Mouse (Mus musculus) hindbrain, embryonic 12.5 days (tissue): ENCODE results near the gene Avpr1b. TPM values are rescaled to one million over a fixed set of nuclear protein-coding genes. Genes with fewer than 3 reads are reported as not detected.
A peak's percentile ranks its signal among the peaks of the same experiment; 100 is the strongest.
"Not testable (repeated sequence)": the region's sequence is repeated elsewhere in the genome, so short reads cannot be mapped to it uniquely, and the experiment has no call there.

Source experiments
- ATAC-seq: fragments of 200-750 bp; cut with Nextera tagmentation; 2 replicates; pipeline ENCODE4 v1.8.0; 2017; ENCODE audit warnings: moderate TSS enrichment; ENCODE audit not compliant: low FRiP score
- H3K27ac ChIP-seq: fragments of 300-500 bp; sonication (generic); 2 replicates; pipeline ENCODE4 v1.5.1; 2016; ENCODE audit warnings: mild to moderate bottlenecking
- H3K27me3 ChIP-seq: fragments of 300-500 bp; sonication (generic); 2 replicates; pipeline ENCODE4 v1.6.1; 2016; ENCODE audit warnings: mild to moderate bottlenecking
- H3K36me3 ChIP-seq: fragments of 300-500 bp; sonication (generic); 2 replicates; pipeline ENCODE4 v1.6.1; 2016; ENCODE audit warnings: mild to moderate bottlenecking
- H3K4me1 ChIP-seq: fragments of 300-500 bp; sonication (generic); 2 replicates; pipeline ENCODE4 v1.6.1; 2016
- H3K4me2 ChIP-seq: fragments of 300-500 bp; sonication (generic); replicated peaks from 2 replicates; pipeline ENCODE4 v1.6.1; 2016; ENCODE audit warnings: mild to moderate bottlenecking
- H3K4me3 ChIP-seq: fragments of 300-500 bp; sonication (generic); 2 replicates; pipeline ENCODE4 v1.5.1; 2016; ENCODE audit warnings: mild to moderate bottlenecking
- H3K9ac ChIP-seq: fragments of 300-500 bp; sonication (generic); 2 replicates; pipeline ENCODE4 v1.6.1; 2016; ENCODE audit warnings: mild to moderate bottlenecking, moderate library complexity
- H3K9me3 ChIP-seq: fragments of 300-500 bp; sonication (generic); replicated peaks from 2 replicates; pipeline ENCODE4 v1.6.1; 2016; ENCODE audit warnings: mild to moderate bottlenecking
- WGBS: fragments of 180-500 bp; shearing (Covaris S2); methylation state at CpG from one replicate; pipeline ENCODE4 v1.1.7; 2016; 5-methylcytosine and 5-hydroxymethylcytosine counted together
- polyA plus RNA-seq: library from polyadenylated mRNA; unstranded; fragments of >200 nt; fragmentation: Nextera tagmentation; extraction: Ambion mirVana; gene quantifications from 2 replicates; pipeline ENCODE4 v1.2.1, GENCODE M21; 2016

The Avpr1b gene
- polyA plus RNA-seq = not detected in 2 replicates

- WGBS = 36% methylated on average over 12 of the region's 12 CpGs
- H3K27me3 ChIP-seq = peaks cover 12% of the 10 kb centered on the region; the same call in 1 of the 2 replicates
- H3K4me3 ChIP-seq = no peak within 1 kb of the TSS
- no peaks in the 10 kb centered on the region for H3K9me3 ChIP-seq
- H3K4me2 ChIP-seq = no peak within 1 kb of the TSS
- H3K4me1 ChIP-seq = no peaks in the 10 kb centered on the region
- H3K36me3 ChIP-seq = no peaks in the 10 kb centered on the region
- H3K27ac ChIP-seq = no peak within 1 kb of the TSS
- ATAC-seq = no peak
- no peak within 1 kb of the TSS for H3K9ac ChIP-seq
Observed at GRCm38 (mm10) chr1:131598905-131599304, at the start of gene Avpr1b. Avpr1b (plus strand) TSS chr1:131599239.

GRCm38 (mm10) chr1:131551956-131552355 is 47.1 kb upstream of the Avpr1b start:
- no peak overlapping the region for H3K9ac ChIP-seq
- no peak for ATAC-seq

GRCm38 (mm10) chr1:131553428-131553827 is 45.6 kb upstream of the Avpr1b start:
- Histone ChIP-seq H3K9me3 (no peaks in the 10 kb centered on the region), H3K27ac (no peak overlapping the region), H3K4me1 (peaks cover 7% of the 10 kb centered on the region), H3K36me3 (no peaks in the 10 kb centered on the region), H3K4me3 (no peak overlapping the region), H3K27me3 (no peaks in the 10 kb centered on the region), H3K4me2 (no peak overlapping the region), H3K9ac (no peak overlapping the region)
- ATAC-seq = no peak

More at GRCm38 (mm10) chr1:131551956-131552355, 47.1 kb upstream of the Avpr1b start:
- Histone ChIP-seq H3K4me3 (no peak overlapping the region), H3K27ac (no peak overlapping the region), H3K36me3 (no peaks in the 10 kb centered on the region), H3K4me1 (peaks cover 7% of the 10 kb centered on the region), H3K4me2 (no peak overlapping the region), H3K9me3 (no peaks in the 10 kb centered on the region), H3K27me3 (no peaks in the 10 kb centered on the region)
- WGBS = 82% methylated on average over 2 of the region's 2 CpGs

- no peak overlapping the region for H3K4me3 ChIP-seq
Observed at GRCm38 (mm10) chr1:131555042-131555812, 43.8 kb upstream of the Avpr1b start.

GRCm38 (mm10) chr1:131560500-131560899 is 38.5 kb upstream of the Avpr1b start:
- H3K27ac ChIP-seq = no peak overlapping the region
- no peak overlapping the region for H3K4me3 ChIP-seq
- ATAC-seq = no peak
- no peak overlapping the region for H3K4me2 ChIP-seq
- no peaks in the 10 kb centered on the region for H3K9me3 ChIP-seq
- H3K27me3 ChIP-seq = no peaks in the 10 kb centered on the region
- H3K36me3 ChIP-seq = no peaks in the 10 kb centered on the region
- no peak overlapping the region for H3K9ac ChIP-seq
- H3K4me1 ChIP-seq = no peaks in the 10 kb centered on the region

More at GRCm38 (mm10) chr1:131555042-131555812, 43.8 kb upstream of the Avpr1b start:
- WGBS = 7% methylated on average over 13 of the region's 13 CpGs
- H3K9me3 ChIP-seq = no peaks in the 10 kb centered on the region
- peak; percentile 96 for ATAC-seq
- H3K27me3 ChIP-seq = no peaks in the 10 kb centered on the region
- peaks cover 3% of the 10 kb centered on the region; the same call in 1 of the 2 replicates for H3K4me1 ChIP-seq
- peak overlapping the region; percentile 66 for H3K27ac ChIP-seq
- H3K36me3 ChIP-seq = no peaks in the 10 kb centered on the region
- H3K4me2 ChIP-seq = peak overlapping the region; percentile 49
- peak overlapping the region; percentile 47 for H3K9ac ChIP-seq

GRCm38 (mm10) chr1:131562081-131562480 is 37.0 kb upstream of the Avpr1b start:
- no peaks in the 10 kb centered on the region for H3K4me1 ChIP-seq
- H3K4me3 ChIP-seq = no peak overlapping the region
- H3K27me3 ChIP-seq = no peaks in the 10 kb centered on the region
- no peak overlapping the region for H3K27ac ChIP-seq
- H3K9me3 ChIP-seq = no peaks in the 10 kb centered on the region
- H3K36me3 ChIP-seq = no peaks in the 10 kb centered on the region
- ATAC-seq = no peak
- WGBS = 92% methylated on average over 2 of the region's 2 CpGs
- H3K4me2 ChIP-seq = no peak overlapping the region
- no peak overlapping the region for H3K9ac ChIP-seq

GRCm38 (mm10) chr1:131566056-131566455 is 33.0 kb upstream of the Avpr1b start:
- H3K36me3 ChIP-seq, H3K27me3 ChIP-seq, ATAC-seq, H3K27ac ChIP-seq, H3K9ac ChIP-seq, H3K4me3 ChIP-seq, H3K4me1 ChIP-seq, H3K4me2 ChIP-seq, H3K9me3 ChIP-seq: not testable (repeated sequence)
- WGBS = 32% methylated on average over 11 of the region's 11 CpGs

- Histone ChIP-seq H3K9ac (no peak overlapping the region), H3K36me3 (no peaks in the 10 kb centered on the region), H3K9me3 (no peaks in the 10 kb centered on the region), H3K27ac (no peak overlapping the region), H3K4me3 (no peak overlapping the region), H3K27me3 (no peaks in the 10 kb centered on the region), H3K4me1 (no peaks in the 10 kb centered on the region), H3K4me2 (no peak overlapping the region)
- no peak for ATAC-seq
- WGBS = 92% methylated on average over 6 of the region's 6 CpGs
Observed at GRCm38 (mm10) chr1:131569721-131570120, 29.3 kb upstream of the Avpr1b start.

- 94% methylated on average over 4 of the region's 4 CpGs for WGBS
Observed at GRCm38 (mm10) chr1:131570391-131570790, 28.6 kb upstream of the Avpr1b start.

GRCm38 (mm10) chr1:131573721-131574120 is 25.3 kb upstream of the Avpr1b start:
- H3K27ac ChIP-seq = no peak overlapping the region
- H3K9me3 ChIP-seq = no peaks in the 10 kb centered on the region

More at GRCm38 (mm10) chr1:131570391-131570790, 28.6 kb upstream of the Avpr1b start:
- ATAC-seq = no peak
- no peak overlapping the region for H3K4me2 ChIP-seq
- no peak overlapping the region for H3K9ac ChIP-seq
- no peaks in the 10 kb centered on the region for H3K4me1 ChIP-seq
- H3K27me3 ChIP-seq = no peaks in the 10 kb centered on the region
- H3K27ac ChIP-seq = no peak overlapping the region
- H3K4me3 ChIP-seq = no peak overlapping the region
- H3K9me3 ChIP-seq = no peaks in the 10 kb centered on the region
- H3K36me3 ChIP-seq = no peaks in the 10 kb centered on the region

GRCm38 (mm10) chr1:131578943-131579680 is 19.9 kb upstream of the Avpr1b start:
- no peak overlapping the region for H3K4me2 ChIP-seq
- ATAC-seq = no peak
- 84% methylated on average over 17 of the region's 17 CpGs for WGBS

More at GRCm38 (mm10) chr1:131573721-131574120, 25.3 kb upstream of the Avpr1b start:
- WGBS = 92% methylated on average over 14 of the region's 14 CpGs
- no peak overlapping the region for H3K9ac ChIP-seq
- H3K27me3 ChIP-seq = no peaks in the 10 kb centered on the region
- ATAC-seq = no peak
- H3K4me2 ChIP-seq = no peak overlapping the region
- H3K4me1 ChIP-seq = no peaks in the 10 kb centered on the region
- H3K4me3 ChIP-seq = no peak overlapping the region
- no peaks in the 10 kb centered on the region for H3K36me3 ChIP-seq

GRCm38 (mm10) chr1:131580389-131580788 is 18.6 kb upstream of the Avpr1b start:
- 68% methylated on average over 4 of the region's 4 CpGs for whole genome bisulfite sequencing
- Histone ChIP-seq H3K9me3 (no peaks in the 10 kb centered on the region), H3K4me2 (no peak overlapping the region), H3K4me3 (no peak overlapping the region), H3K27me3 (no peaks in the 10 kb centered on the region), H3K36me3 (no peaks in the 10 kb centered on the region), H3K27ac (no peak overlapping the region), H3K4me1 (no peaks in the 10 kb centered on the region), H3K9ac (no peak overlapping the region)
- ATAC-seq = no peak

More at GRCm38 (mm10) chr1:131578943-131579680, 19.9 kb upstream of the Avpr1b start:
- H3K36me3 ChIP-seq = no peaks in the 10 kb centered on the region
- H3K9ac ChIP-seq = no peak overlapping the region
- H3K27me3 ChIP-seq = no peaks in the 10 kb centered on the region
- no peak overlapping the region for H3K4me3 ChIP-seq
- no peaks in the 10 kb centered on the region for H3K4me1 ChIP-seq
- H3K27ac ChIP-seq = no peak overlapping the region
- H3K9me3 ChIP-seq = no peaks in the 10 kb centered on the region
